Mouse (Mus musculus) gastrocnemius, postnatal 4 days (tissue): ENCODE results near the gene Tpmt. TPM values are rescaled to one million over a fixed set of nuclear protein-coding genes. Genes with fewer than 3 reads are reported as not detected.

Experiments
- DNase-seq, 2 experiments: peaks; one replicate each; pipeline ENCODE4 v3.0.0; 2021 to 2022; ENCODE audit warnings: low spot score in 2 of 2, mixed read lengths in 2 of 2
- total RNA-seq, 2 experiments: library from RNA; stranded (reverse); gene quantifications; 2 replicates each; pipeline ENCODE4 v1.2.3; 2021

Gene Tpmt
- total RNA-seq, 2 experiments from 2014 or later, result 7.0 to 8.6 TPM

DNA sequence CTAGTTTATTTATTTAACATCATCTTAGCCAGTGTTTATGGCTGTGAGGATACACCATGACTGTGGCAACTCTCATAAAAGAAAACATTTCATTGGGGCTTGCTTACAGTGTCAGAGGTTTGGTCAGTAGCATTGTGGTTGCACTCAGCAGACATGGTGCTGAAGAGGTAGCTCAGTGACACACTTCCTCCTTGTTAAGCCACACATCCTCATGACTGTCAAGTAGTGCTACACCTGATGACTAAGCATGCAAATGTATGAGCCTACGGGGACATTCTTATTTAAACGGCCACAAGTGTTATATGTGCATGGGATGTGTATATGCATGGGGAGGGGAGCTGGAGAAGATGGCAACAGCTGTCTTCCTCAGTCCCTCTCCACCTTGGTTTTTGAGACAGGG is 60.7 kb downstream of the Tpmt start:
- no peak for DNase-seq

GRCm38 (mm10) chr13:46979836-46980490 is 64.6 kb downstream of the Tpmt start:
- DNase-seq, result no peak

DNA sequence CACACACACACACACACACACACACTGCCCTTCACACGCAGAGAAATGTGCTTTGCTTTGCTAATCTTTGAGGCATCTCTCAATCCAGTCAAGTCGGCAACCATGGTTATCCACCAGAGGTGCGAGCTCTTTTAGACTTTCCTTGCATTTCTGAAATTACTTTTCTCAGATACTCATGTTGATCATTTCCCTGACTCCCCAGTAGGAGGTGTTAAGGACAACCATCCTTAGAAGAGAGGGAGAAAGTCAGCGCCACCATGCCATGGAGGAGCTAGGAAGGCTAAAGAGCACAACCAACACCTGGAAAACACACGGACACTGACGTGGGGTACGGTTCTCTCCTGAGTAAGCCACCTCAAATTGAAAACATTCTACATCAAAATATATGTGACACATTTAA is 68.0 kb downstream of the Tpmt start:
- DNase-seq, result no peak

DNA sequence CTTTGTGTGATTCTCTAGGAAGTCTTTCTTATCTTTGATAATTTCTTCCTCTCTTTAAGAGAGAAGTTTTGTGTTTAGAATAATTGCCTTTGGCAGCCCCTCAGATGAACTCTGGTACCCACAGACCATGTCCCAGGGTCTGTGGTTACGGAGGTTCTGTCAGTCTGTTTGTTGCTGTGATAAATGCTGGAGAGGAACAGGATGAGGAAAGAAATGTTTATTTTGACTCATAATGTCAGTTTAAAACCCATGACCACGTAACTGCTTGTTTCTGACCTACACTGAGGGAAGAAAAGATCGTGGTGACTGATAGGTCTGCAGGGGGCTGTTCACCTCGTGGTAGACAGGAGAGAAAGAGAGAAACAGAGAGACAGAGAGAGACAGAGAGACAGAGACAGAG is 68.6 kb downstream of the Tpmt start:
- no peak for DNase-seq

- no peak for DNase-seq
These were observed 69.4 kb downstream of the Tpmt start for GRCm38 (mm10) chr13:46975031-46975551.

Other genes with a start within 250 kb of the Tpmt start
- gene Kif13a, start 114.9 kb downstream of the Tpmt start, total RNA-seq, result 10 to 100 TPM; 61.0 to 67.1 TPM
- gene Nhlrc1, start 29.9 kb downstream of the Tpmt start, total RNA-seq, result 1 to 10 TPM; 3.6 to 3.8 TPM
- gene Kdm1b, start 1.2 kb downstream of the Tpmt start, total RNA-seq, result 10 to 100 TPM in 1 of 2 experiments, 1 to 10 TPM in 1; 9.0 to 11.3 TPM
- 10 to 100 TPM; 82.7 to 90.6 TPM for gene Dek, start 61.5 kb upstream of the Tpmt start, total RNA-seq
- 10 to 100 TPM; 10.7 to 12.5 TPM for gene Rnf144b, start 77.9 kb upstream of the Tpmt start, total RNA-seq